Mouse (Mus musculus) cerebellum, postnatal 25 days (tissue): ENCODE results near the gene Tnfsf9.

Source experiments
- DNase-seq, 2 experiments: peaks; one replicate each; pipeline ENCODE4 v3.0.0; 2021; ENCODE audit warnings: mixed read lengths in 2 of 2

Tnfsf9 gene

DNA sequence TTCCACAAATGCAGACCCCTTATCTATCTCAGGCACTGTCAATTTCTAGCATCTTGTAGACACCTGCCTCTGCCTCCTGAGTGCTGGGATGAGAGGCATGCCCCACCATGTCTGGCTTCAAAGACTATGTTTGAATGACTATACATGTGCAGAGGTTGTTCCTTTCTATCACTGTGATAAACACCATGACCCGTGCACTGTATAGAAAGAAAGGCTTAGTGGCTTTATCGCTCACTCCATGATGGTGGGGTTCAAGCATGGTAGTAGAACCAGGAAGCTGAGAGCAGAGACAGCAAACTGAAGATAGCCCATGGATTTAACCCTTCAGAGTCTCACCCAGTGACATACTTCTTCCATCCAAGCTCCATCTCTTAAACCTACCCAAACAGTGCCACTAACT lies 29.6 kb downstream of the Tnfsf9 start:
- DNase-seq: no peak

DNA sequence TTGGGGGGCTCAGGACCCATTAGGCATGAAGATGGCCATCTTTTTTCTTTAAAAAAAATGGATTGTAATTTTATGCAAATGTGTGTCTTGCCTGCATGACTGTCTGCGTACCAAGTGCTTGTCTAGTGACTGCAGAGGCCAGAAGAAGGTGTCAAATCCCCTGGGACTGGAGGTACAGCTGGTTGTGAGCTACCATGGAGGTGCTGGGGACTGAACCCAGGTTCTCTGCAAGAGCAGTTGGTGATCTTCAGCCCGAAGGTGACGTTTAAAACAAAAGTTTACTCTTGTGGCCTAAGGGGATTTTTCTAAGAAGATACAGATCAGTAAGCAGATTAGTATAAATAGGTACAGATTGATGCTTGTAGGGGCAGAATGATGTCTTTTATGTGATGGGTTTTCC lies 30.5 kb downstream of the Tnfsf9 start:
- DNase-seq: no peak

DNA sequence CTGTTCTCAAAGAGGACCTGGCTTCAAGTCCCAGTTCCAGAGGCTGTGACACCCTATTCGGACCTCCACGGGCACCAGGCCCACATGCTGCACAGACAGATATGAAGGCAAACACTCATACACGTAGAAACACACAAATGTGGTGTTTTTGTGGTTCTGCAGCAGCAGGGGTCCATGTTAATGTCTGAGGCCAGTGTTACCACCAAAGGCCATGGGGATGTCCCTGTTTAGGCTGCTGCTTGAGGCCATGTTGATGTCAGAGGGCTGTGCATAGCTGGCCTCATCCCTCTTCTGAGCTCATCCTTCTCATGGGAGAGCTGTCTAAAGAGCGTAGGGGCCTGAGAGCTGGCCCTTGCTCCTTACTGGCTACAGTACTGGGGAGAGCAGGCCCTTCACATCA lies 33.6 kb downstream of the Tnfsf9 start:
- no peak for DNase-seq

DNA sequence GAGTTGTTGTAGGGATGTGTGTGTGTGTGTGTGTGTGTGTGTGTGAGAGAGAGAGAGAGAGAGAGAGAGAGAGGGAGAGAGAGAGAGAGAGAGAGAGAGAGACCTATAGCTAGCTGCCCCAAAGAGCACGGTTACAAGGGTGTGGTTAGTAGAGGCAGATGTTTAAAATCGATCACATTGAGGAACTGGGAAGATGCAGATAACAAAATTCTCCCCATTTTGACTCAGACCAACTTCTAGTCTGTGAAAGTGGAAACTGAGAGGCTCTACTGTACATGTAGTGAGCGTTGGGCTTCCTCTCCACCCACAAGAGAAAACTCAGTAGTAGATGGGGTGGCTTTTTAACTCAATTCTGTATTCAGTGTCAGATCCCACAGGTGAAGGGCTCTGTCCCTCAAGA lies 34.6 kb downstream of the Tnfsf9 start:
- DNase-seq: no peak

DNA sequence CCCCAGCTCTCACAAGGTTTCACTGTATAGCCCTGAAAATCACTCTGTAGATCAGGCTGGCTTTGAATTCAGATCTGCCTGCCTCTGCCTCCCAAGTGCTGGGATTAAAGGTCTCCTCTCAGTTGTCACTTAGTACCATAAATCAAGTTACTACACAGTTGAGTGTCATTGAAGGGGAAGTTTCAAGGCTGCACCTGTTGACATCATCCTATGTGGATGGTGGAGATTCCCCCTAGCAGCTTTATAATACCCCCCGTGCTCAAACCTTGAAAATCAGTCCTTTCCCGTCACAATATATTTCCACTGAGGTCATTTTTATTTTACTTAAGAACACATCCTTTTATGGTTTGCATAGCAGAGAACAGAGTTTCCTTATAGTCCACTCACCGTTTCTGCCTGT lies 38.6 kb downstream of the Tnfsf9 start:
- no peak for DNase-seq

DNA sequence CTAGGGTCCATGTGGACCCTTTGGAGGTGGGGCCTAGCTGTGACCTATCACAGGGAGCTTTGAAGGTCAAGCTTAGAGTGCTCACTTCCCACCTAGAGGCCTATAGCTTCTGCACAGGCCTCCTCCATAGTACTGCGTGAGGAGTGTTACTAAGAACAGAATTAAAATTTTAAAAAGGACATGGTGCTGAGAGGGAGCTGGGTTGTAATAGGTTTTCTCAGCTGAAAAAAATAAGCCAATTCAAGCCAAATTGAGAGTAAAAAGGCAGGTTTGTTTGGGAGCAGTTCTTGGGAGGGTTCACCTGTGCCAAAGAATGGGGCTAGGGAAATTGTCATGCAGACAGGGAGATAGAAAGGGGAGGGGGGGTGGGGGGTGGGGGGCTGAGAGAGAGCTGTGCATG lies 40.0 kb downstream of the Tnfsf9 start:
- no peak for DNase-seq

DNA sequence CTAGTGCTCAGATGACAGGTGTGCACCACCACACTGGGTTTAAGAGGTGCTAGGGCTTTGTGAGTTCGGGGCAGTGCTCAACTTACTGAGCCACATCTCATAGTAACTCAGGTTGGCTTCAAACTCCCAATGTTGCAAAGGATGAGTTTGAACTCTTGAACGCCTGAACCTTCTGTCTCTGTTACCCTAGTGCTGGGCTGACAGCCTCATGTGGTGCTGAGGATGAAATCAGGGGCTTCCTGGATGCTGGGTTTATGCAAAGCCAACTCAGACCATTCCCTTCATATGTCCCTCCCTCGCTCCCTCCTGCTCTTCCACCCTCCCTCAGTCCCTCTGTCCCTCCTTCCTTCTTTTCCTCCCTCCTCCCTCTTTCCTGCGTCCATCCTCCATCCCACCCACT lies 43.2 kb downstream of the Tnfsf9 start:
- DNase-seq: no peak

DNA sequence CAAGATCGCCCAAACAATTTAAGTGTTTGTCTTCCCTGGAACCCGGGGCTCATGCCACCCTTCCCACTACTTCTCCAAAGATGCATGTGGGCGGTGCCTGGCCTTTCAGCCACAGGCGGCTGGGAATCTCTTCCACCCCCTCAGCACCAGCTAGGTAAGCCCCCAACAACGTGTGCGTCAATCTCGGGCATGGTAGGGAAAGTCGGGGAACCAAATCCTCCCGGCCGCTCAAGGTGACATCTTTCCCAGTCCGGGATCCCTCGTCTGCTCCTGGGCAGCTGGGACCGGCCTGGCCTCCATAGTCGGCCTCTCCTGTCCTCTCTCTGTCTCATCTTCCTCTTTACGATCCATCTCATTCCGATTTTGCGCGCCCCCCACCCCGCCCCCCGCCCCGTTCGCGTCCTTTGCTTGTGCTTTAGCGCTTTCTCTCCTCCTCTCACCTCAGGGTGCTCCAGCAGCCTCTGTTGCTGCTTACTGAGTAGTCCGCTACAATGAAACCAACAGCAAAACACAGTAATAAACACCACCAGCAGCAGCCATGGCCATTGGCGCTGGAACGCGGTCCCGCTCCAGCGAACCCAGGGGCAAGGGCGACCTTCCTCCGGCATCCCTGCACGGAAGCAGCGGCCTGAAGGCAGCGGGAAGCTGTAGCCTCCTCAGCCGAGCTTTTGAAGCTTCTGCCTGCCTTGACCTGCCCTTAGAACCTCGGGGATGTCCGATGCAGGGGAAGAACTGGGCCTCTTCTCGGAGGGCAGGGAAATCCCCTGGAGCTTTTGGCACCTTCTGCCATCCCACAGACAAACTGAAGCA lies 44.1 kb downstream of the Tnfsf9 start, which contains the start of gene Cd70:
Cd70 (minus strand) TSS at position 784 of the 810 bp plus-strand sequence.
- DNase-seq: peak; percentile 43 to 56

DNA sequence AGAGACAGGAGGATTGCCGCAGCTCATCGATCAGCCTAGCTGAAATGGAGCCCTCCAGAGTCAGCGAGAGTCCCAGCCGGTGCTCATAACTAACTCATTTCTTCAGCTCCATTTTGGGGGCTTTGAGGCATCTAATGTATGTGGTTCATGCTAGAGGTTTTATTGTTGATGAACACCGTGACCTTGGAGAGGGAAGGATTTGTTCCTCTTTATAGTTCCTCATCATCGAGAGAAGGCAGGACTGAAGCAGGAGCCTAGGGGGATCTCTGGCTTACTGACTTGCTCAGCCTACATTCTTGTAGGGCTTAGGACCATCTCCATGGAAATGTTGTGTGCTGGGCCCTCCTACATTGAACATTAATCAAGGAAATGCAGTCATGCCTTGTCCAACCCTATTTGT lies 47.9 kb downstream of the Tnfsf9 start:
- DNase-seq: no peak

DNA sequence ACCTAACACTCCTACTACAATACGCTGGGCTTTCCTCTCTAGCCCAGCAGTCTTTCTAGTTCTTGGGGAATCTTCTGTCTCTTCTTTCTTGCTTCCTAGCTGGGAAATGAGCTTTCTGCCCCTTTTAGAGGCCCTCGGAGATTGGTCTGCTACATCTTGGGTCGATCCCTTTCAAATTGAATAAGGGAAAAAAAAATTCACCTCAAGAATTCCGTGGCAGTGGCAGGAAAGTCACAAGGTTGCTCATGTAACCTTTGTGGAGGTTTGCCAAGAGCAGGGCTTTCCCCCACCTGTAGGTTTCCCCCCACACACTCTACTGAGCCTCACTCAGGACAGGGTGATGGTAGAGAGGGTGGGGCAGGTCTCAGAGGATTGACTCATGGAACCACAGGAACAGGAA lies 48.7 kb downstream of the Tnfsf9 start:
- no peak for DNase-seq
